Mouse (Mus musculus) NIH3T3 (cell line): ENCODE results near the gene Rcn2.

Experiments
- DNase-seq: peaks from one replicate; pipeline ENCODE4 v3.0.0-alpha.2; 2012; ENCODE audit warnings: low read depth

The Rcn2 gene

DNA sequence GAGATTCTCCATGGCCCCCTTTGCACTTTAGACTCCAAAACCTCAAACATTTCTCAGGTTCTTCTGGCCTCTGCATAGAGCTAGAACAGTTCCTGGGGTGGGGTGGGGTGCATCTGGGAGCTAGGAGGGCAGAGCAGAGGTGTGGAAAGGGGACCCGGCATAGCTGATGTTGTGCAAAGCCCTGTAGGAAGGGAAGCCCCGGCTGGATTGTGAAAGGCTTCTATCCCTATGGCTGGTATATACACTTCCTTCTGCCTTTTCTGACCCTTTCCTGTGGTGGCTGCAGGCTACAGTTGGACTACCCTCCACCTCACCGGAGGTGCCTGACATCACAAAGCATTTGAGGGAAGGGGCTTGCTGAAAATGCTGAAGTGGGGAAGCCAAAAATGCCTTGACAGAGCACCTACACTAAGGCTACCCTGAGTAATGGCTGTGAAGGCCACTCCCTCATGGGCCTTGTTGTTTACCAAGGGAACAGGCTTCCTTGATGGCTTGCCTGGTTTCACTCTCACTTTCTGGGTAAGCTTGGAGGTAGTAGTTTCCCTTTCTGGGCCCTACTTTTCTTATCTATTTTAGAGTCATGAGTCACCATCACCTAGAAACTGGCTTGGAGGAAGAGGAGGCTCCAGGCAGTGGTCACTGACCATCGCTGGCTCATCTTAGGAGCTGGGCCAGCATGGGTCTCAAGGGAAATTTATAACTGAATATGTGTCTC is 56.1 kb downstream of the Rcn2 start:
- DNase-seq, result peak; percentile 15

- no peak for DNase-seq
These were observed 58.4 kb downstream of the Rcn2 start for GRCm38 (mm10) chr9:56100041-56100522.

- DNase-seq, result peak; percentile 85
These were observed 59.4 kb downstream of the Rcn2 start for GRCm38 (mm10) chr9:56101022-56101421.

- peak; percentile 48 for DNase-seq
These were observed 63.3 kb downstream of the Rcn2 start for GRCm38 (mm10) chr9:56104921-56105320.

- peak; percentile 60 for DNase-seq
These were observed 64.8 kb downstream of the Rcn2 start for GRCm38 (mm10) chr9:56106274-56107072.

DNA sequence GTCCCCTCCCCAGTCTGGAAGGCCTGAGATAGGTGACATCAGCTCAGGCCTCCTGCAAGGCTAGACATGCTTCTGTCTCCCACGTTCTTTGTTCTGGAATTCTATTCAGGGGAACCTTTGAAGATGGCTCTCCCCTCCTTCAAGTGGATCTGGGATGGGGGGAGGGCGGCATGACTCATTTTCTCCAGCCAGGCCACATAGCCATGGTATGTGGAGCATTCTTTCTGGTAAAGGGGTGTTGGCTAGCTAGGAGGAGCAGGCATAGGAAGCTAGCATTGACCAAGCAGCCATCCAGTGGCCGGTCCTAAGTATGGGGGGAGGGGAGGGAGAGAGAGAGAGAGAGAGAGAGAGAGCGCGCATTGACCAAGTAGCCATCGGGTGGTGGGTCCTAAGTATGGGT is 65.9 kb downstream of the Rcn2 start:
- DNase-seq, result peak; percentile 84

GRCm38 (mm10) chr9:56108174-56108573 is 66.5 kb downstream of the Rcn2 start:
- no peak for DNase-seq
